Mouse (Mus musculus) heart, adult 9 months (tissue): ENCODE data around the gene Macrod1.

Source experiments
- DNase-seq, 2 experiments: peaks; one replicate each; pipeline ENCODE4 v3.0.0; 2022; ENCODE audit warnings: low spot score in 2 of 2

Macrod1 gene

GRCm38 (mm10) chr19:7113574-7113973 lies 57.0 kb downstream of the Macrod1 start:
- no peak for DNase-seq

GRCm38 (mm10) chr19:7116038-7116731 lies 59.6 kb downstream of the Macrod1 start:
- DNase-seq: no peak

GRCm38 (mm10) chr19:7117141-7117540 lies 60.5 kb downstream of the Macrod1 start:
- no peak for DNase-seq

GRCm38 (mm10) chr19:7117653-7118307 lies 61.2 kb downstream of the Macrod1 start:
- no peak for DNase-seq

GRCm38 (mm10) chr19:7121252-7121651 lies 64.6 kb downstream of the Macrod1 start:
- DNase-seq: no peak

GRCm38 (mm10) chr19:7122277-7122676 lies 65.7 kb downstream of the Macrod1 start:
- DNase-seq: peak; percentile 41 to 69

GRCm38 (mm10) chr19:7122698-7123306 lies 66.2 kb downstream of the Macrod1 start:
- DNase-seq: no peak

- no peak for DNase-seq
These were observed 69.0 kb downstream of the Macrod1 start for GRCm38 (mm10) chr19:7125526-7126156.

GRCm38 (mm10) chr19:7126209-7126608 lies 69.6 kb downstream of the Macrod1 start:
- no peak for DNase-seq

- no peak for DNase-seq
These were observed 70.3 kb downstream of the Macrod1 start for GRCm38 (mm10) chr19:7126933-7127332.

GRCm38 (mm10) chr19:7128551-7129475 lies 72.2 kb downstream of the Macrod1 start:
- DNase-seq: no peak

- DNase-seq: no peak
These were observed 73.7 kb downstream of the Macrod1 start for GRCm38 (mm10) chr19:7130317-7130716.

- DNase-seq: no peak
These were observed 76.8 kb downstream of the Macrod1 start for GRCm38 (mm10) chr19:7133436-7133835.

GRCm38 (mm10) chr19:7134631-7135091 lies 78.1 kb downstream of the Macrod1 start:
- peak; percentile 42 to 46 for DNase-seq

GRCm38 (mm10) chr19:7135525-7135924 lies 78.9 kb downstream of the Macrod1 start:
- DNase-seq: peak in 1 of 2 experiments; percentile 22

GRCm38 (mm10) chr19:7136016-7136415 lies 79.4 kb downstream of the Macrod1 start:
- peak; percentile 30 to 47 for DNase-seq

- DNase-seq: no peak
These were observed 80.3 kb downstream of the Macrod1 start for GRCm38 (mm10) chr19:7136714-7137498.

GRCm38 (mm10) chr19:7138327-7138726 lies 81.7 kb downstream of the Macrod1 start:
- DNase-seq: no peak

- no peak for DNase-seq
These were observed 82.7 kb downstream of the Macrod1 start for GRCm38 (mm10) chr19:7139321-7139720.

GRCm38 (mm10) chr19:7140373-7140772 lies 83.8 kb downstream of the Macrod1 start:
- no peak for DNase-seq
